Mouse (Mus musculus) lung, embryonic 15.5 days (tissue): ENCODE data around the gene Rabep1. TPM values are rescaled to one million over a fixed set of nuclear protein-coding genes. Genes with fewer than 3 reads are reported as not detected.

Experiments
- ATAC-seq: fragments of 200-750 bp; cut with Nextera tagmentation; 2 replicates; pipeline ENCODE4 v1.8.0; 2017; ENCODE audit warnings: moderate number of reproducible peaks, borderline replicate concordance; ENCODE audit not compliant: low FRiP score, low TSS enrichment; ENCODE audit errors: extremely low read depth
- H3K27ac ChIP-seq: fragments of 300-500 bp; sonication (generic); 2 replicates; pipeline ENCODE4 v1.5.1; 2015; ENCODE audit warnings: moderate library complexity, mild to moderate bottlenecking, inconsistent platforms
- H3K27me3 ChIP-seq: fragments of 300-500 bp; sonication (generic); 2 replicates; pipeline ENCODE4 v1.6.1; 2015; ENCODE audit warnings: inconsistent platforms
- H3K36me3 ChIP-seq: fragments of 300-500 bp; sonication (generic); 2 replicates; pipeline ENCODE4 v1.6.1; 2015; ENCODE audit warnings: inconsistent platforms
- H3K4me1 ChIP-seq: fragments of 300-500 bp; sonication (generic); 2 replicates; pipeline ENCODE4 v1.6.1; 2015; ENCODE audit warnings: inconsistent platforms
- H3K4me2 ChIP-seq: fragments of 300-500 bp; sonication (generic); 2 replicates; pipeline ENCODE4 v1.6.1; 2015; ENCODE audit warnings: inconsistent platforms, mild to moderate bottlenecking, moderate library complexity
- H3K4me3 ChIP-seq: fragments of 300-500 bp; sonication (generic); 2 replicates; pipeline ENCODE4 v1.5.1; 2015; ENCODE audit warnings: mild to moderate bottlenecking, inconsistent platforms
- H3K9ac ChIP-seq: fragments of 300-500 bp; sonication (generic); 2 replicates; pipeline ENCODE4 v1.6.1; 2015; ENCODE audit warnings: inconsistent platforms
- H3K9me3 ChIP-seq: fragments of 300-500 bp; sonication (generic); 2 replicates; pipeline ENCODE4 v1.6.1; 2016; ENCODE audit warnings: inconsistent platforms
- WGBS: fragments of 180-500 bp; shearing (Covaris S2); methylation state at CpG from one replicate; pipeline ENCODE4 v1.1.7; 2015; 5-methylcytosine and 5-hydroxymethylcytosine counted together
- polyA plus RNA-seq: library from polyadenylated mRNA; unstranded; fragments of >200 nt; fragmentation: Nextera tagmentation; extraction: Ambion mirVana; gene quantifications from 2 replicates; pipeline ENCODE4 v1.2.1, GENCODE M21; 2015

Rabep1 gene
- polyA plus RNA-seq, 1 experiment from 2014 or later, result 29.9 TPM

GRCm38 (mm10) chr11:70964222-70964907 is 119.8 kb downstream of the Rabep1 start:
- Histone ChIP-seq H3K4me3 (no peak overlapping the region), H3K4me2 (no peak overlapping the region), H3K27ac (no peak overlapping the region), H3K4me1 (peaks cover 8% of the 10 kb centered on the region), H3K9ac (no peak overlapping the region), H3K36me3 (peaks cover 74% of the 10 kb centered on the region), H3K9me3 (no peaks in the 10 kb centered on the region), H3K27me3 (no peaks in the 10 kb centered on the region)
- ATAC-seq, result no peak
- 78% methylated on average over 4 of the region's 4 CpGs for WGBS

- peaks cover 39% of the 10 kb centered on the region for H3K36me3 ChIP-seq
- H3K4me1 ChIP-seq, result peaks cover 14% of the 10 kb centered on the region
- peak overlapping the region; percentile 80 for H3K27ac ChIP-seq
- H3K4me3 ChIP-seq, result peak overlapping the region; percentile 88
- under 1% methylated on average over 25 of the region's 25 CpGs for WGBS
- peak overlapping the region; percentile 94 for H3K9ac ChIP-seq
- peak; percentile 6; the same call in 1 of the 2 replicates for ATAC-seq
- peak overlapping the region; percentile 66 for H3K4me2 ChIP-seq
- H3K27me3 ChIP-seq, result no peaks in the 10 kb centered on the region
- H3K9me3 ChIP-seq, result no peaks in the 10 kb centered on the region
Measured at GRCm38 (mm10) chr11:70969271-70969794, 124.8 kb downstream of the Rabep1 start.

- peak within 1 kb of the TSS; percentile 97 for H3K27ac ChIP-seq
- no peaks in the 10 kb centered on the region for H3K9me3 ChIP-seq
- H3K27me3 ChIP-seq, result no peaks in the 10 kb centered on the region
- peaks cover 14% of the 10 kb centered on the region for H3K4me1 ChIP-seq
- peak within 1 kb of the TSS; percentile 88 for H3K4me3 ChIP-seq
- peak; percentile 97 for ATAC-seq
- under 1% methylated on average over 43 of the region's 43 CpGs for WGBS
- H3K4me2 ChIP-seq, result peak within 1 kb of the TSS; percentile 80
- peaks cover 37% of the 10 kb centered on the region for H3K36me3 ChIP-seq
- H3K9ac ChIP-seq, result peak within 1 kb of the TSS; percentile 94
Measured at GRCm38 (mm10) chr11:70969821-70970559, 125.4 kb downstream of the Rabep1 start, which contains the start of the genes Nup88 and Rpain. Nup88 (minus strand) TSS chr11:70969973. Rpain (plus strand) TSS chr11:70970213.

GRCm38 (mm10) chr11:70970560-70971540 is 126.3 kb downstream of the Rabep1 start:
- peaks cover 37% of the 10 kb centered on the region for H3K36me3 ChIP-seq
- ATAC-seq, result peak; percentile 28; the same call in 1 of the 2 replicates
- WGBS, result 12% methylated on average over 24 of the region's 24 CpGs

GRCm38 (mm10) chr11:70972586-70972985 is 128.0 kb downstream of the Rabep1 start:
- Histone ChIP-seq H3K27me3 (no peaks in the 10 kb centered on the region), H3K9me3 (no peaks in the 10 kb centered on the region), H3K27ac (no peak overlapping the region), H3K4me2 (no peak overlapping the region), H3K9ac (no peak overlapping the region), H3K4me3 (no peak overlapping the region), H3K36me3 (peaks cover 42% of the 10 kb centered on the region), H3K4me1 (peaks cover 14% of the 10 kb centered on the region)
- WGBS, result 60% methylated on average over 1 of the region's 1 CpGs
- no peak for ATAC-seq

More at GRCm38 (mm10) chr11:70970560-70971540, 126.3 kb downstream of the Rabep1 start:
- Histone ChIP-seq H3K4me1 (peaks cover 14% of the 10 kb centered on the region), H3K4me3 (peak overlapping the region; percentile 88), H3K4me2 (peak overlapping the region; percentile 80), H3K9me3 (no peaks in the 10 kb centered on the region), H3K27ac (peak overlapping the region; percentile 97), H3K27me3 (no peaks in the 10 kb centered on the region), H3K9ac (peak overlapping the region; percentile 52)

GRCm38 (mm10) chr11:70973947-70974346 is 129.4 kb downstream of the Rabep1 start:
- no peaks in the 10 kb centered on the region for H3K27me3 ChIP-seq
- ATAC-seq, result no peak

GRCm38 (mm10) chr11:70975193-70975592 is 130.6 kb downstream of the Rabep1 start:
- Histone ChIP-seq H3K27me3 (no peaks in the 10 kb centered on the region), H3K36me3 (peaks cover 66% of the 10 kb centered on the region), H3K4me2 (no peak overlapping the region), H3K4me3 (no peak overlapping the region), H3K9ac (no peak overlapping the region), H3K9me3 (no peaks in the 10 kb centered on the region), H3K4me1 (peaks cover 6% of the 10 kb centered on the region), H3K27ac (no peak overlapping the region)
- 61% methylated on average over 2 of the region's 2 CpGs for WGBS
- ATAC-seq, result no peak

More at GRCm38 (mm10) chr11:70973947-70974346, 129.4 kb downstream of the Rabep1 start:
- Histone ChIP-seq H3K9ac (no peak overlapping the region), H3K4me1 (peaks cover 6% of the 10 kb centered on the region), H3K9me3 (no peaks in the 10 kb centered on the region), H3K4me2 (no peak overlapping the region), H3K27ac (no peak overlapping the region), H3K4me3 (no peak overlapping the region), H3K36me3 (peaks cover 54% of the 10 kb centered on the region)
- 59% methylated on average over 4 of the region's 4 CpGs for WGBS

- H3K27me3 ChIP-seq, result no peaks in the 10 kb centered on the region
- peaks cover 12% of the 10 kb centered on the region for H3K4me1 ChIP-seq
- no peak overlapping the region for H3K9ac ChIP-seq
- no peaks in the 10 kb centered on the region for H3K9me3 ChIP-seq
- ATAC-seq, result no peak
- no peak overlapping the region for H3K4me2 ChIP-seq
- peaks cover 72% of the 10 kb centered on the region for H3K36me3 ChIP-seq
- WGBS, result 85% methylated on average over 6 of the region's 6 CpGs
- H3K4me3 ChIP-seq, result no peak overlapping the region
- H3K27ac ChIP-seq, result no peak overlapping the region
Measured at GRCm38 (mm10) chr11:70977293-70977692, 132.7 kb downstream of the Rabep1 start.

- H3K27ac ChIP-seq, result no peak overlapping the region
- H3K36me3 ChIP-seq, result peaks cover 64% of the 10 kb centered on the region
- no peak overlapping the region for H3K4me2 ChIP-seq
- no peak for ATAC-seq
- H3K9ac ChIP-seq, result no peak overlapping the region
- H3K4me1 ChIP-seq, result peaks cover 12% of the 10 kb centered on the region
- H3K9me3 ChIP-seq, result no peaks in the 10 kb centered on the region
- H3K4me3 ChIP-seq, result no peak overlapping the region
- WGBS, result 88% methylated on average over 6 of the region's 6 CpGs
- no peaks in the 10 kb centered on the region for H3K27me3 ChIP-seq
Measured at GRCm38 (mm10) chr11:70980232-70980631, 135.7 kb downstream of the Rabep1 start.

GRCm38 (mm10) chr11:70980751-70981510 is 136.4 kb downstream of the Rabep1 start:
- H3K36me3 ChIP-seq, result peaks cover 64% of the 10 kb centered on the region
- H3K4me3 ChIP-seq, result no peak overlapping the region
- H3K4me1 ChIP-seq, result peaks cover 12% of the 10 kb centered on the region
- H3K9ac ChIP-seq, result no peak overlapping the region
- no peaks in the 10 kb centered on the region for H3K27me3 ChIP-seq
- ATAC-seq, result no peak
- 88% methylated on average over 14 of the region's 14 CpGs for WGBS
- H3K4me2 ChIP-seq, result no peak overlapping the region; the same call in 1 of the 2 replicates
- H3K27ac ChIP-seq, result no peak overlapping the region
- H3K9me3 ChIP-seq, result no peaks in the 10 kb centered on the region
